Mouse (Mus musculus) stomach, embryonic 15.5 days (tissue): ENCODE measurements around the gene Hdac11. TPM values are rescaled to one million over a fixed set of nuclear protein-coding genes. Genes with fewer than 3 reads are reported as not detected.

Source experiments
- ATAC-seq: fragments of 200-750 bp; cut with Nextera tagmentation; 2 replicates; pipeline ENCODE4 v1.8.0; 2017; ENCODE audit warnings: low read depth, moderate number of reproducible peaks, moderate TSS enrichment; ENCODE audit not compliant: insufficient read depth, low FRiP score
- H3K27ac ChIP-seq: fragments of 300-500 bp; sonication (generic); 2 replicates; pipeline ENCODE4 v1.5.1; 2015; ENCODE audit warnings: mild to moderate bottlenecking, inconsistent platforms
- H3K27me3 ChIP-seq: fragments of 300-500 bp; sonication (generic); replicated peaks from 2 replicates; pipeline ENCODE4 v1.6.1; 2015; ENCODE audit warnings: inconsistent platforms
- H3K36me3 ChIP-seq: fragments of 300-500 bp; sonication (generic); 2 replicates; pipeline ENCODE4 v1.6.1; 2015; ENCODE audit warnings: inconsistent platforms
- H3K4me1 ChIP-seq: fragments of 300-500 bp; sonication (generic); 2 replicates; pipeline ENCODE4 v1.6.1; 2015; ENCODE audit warnings: inconsistent platforms
- H3K4me2 ChIP-seq: fragments of 300-500 bp; sonication (generic); 2 replicates; pipeline ENCODE4 v1.6.1; 2015; ENCODE audit warnings: mild to moderate bottlenecking, inconsistent platforms
- H3K4me3 ChIP-seq: fragments of 300-500 bp; sonication (generic); replicated peaks from 2 replicates; pipeline ENCODE4 v1.5.1; 2015; ENCODE audit warnings: inconsistent platforms
- H3K9ac ChIP-seq: fragments of 300-500 bp; sonication (generic); 2 replicates; pipeline ENCODE4 v1.6.1; 2015; ENCODE audit warnings: inconsistent platforms
- H3K9me3 ChIP-seq: fragments of 300-500 bp; sonication (generic); 2 replicates; pipeline ENCODE4 v1.6.1; 2016; ENCODE audit warnings: inconsistent platforms
- WGBS: fragments of 180-500 bp; shearing (Covaris S2); methylation state at CpG from one replicate; pipeline ENCODE4 v1.1.7; 2015; 5-methylcytosine and 5-hydroxymethylcytosine counted together
- polyA plus RNA-seq: library from polyadenylated mRNA; unstranded; fragments of >200 nt; fragmentation: Nextera tagmentation; extraction: Ambion mirVana; gene quantifications from 2 replicates; pipeline ENCODE4 v1.2.1, GENCODE M21; 2015

The Hdac11 gene
- polyA plus RNA-seq, 1 experiment from 2014 or later, result 9.9 TPM

DNA sequence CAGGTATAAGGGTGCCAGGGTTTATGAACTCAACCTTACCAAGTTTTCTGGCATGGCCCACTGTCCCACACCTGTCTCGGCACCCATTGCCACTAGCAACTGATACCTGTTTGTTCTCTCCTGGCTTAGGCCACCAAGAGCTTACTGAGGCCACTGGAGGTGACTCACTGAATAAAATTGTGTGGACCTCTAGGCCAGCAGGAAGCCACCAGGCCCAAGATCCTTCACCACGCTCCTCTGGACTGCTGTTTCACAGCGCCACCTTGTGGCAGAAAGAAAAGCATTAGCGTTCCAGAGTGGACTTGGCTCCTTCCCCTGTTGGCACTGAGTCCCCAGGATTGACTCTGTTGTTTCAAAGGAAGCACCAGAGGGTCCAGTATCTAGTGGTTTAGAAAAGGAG lies 16.6 kb upstream of the Hdac11 start:
- Histone ChIP-seq H3K4me1 (no peaks in the 10 kb centered on the region), H3K9me3 (no peaks in the 10 kb centered on the region), H3K4me3 (no peak overlapping the region), H3K27ac (no peak overlapping the region), H3K4me2 (no peak overlapping the region), H3K36me3 (no peaks in the 10 kb centered on the region), H3K27me3 (no peaks in the 10 kb centered on the region), H3K9ac (no peak overlapping the region)
- ATAC-seq, result peak; percentile 50; the same call in 1 of the 2 replicates
- WGBS, result 26% methylated on average over 4 of the region's 4 CpGs

- Histone ChIP-seq H3K27me3 (no peaks in the 10 kb centered on the region), H3K9ac (no peak overlapping the region), H3K4me3 (no peak overlapping the region), H3K4me1 (no peaks in the 10 kb centered on the region), H3K27ac (no peak overlapping the region), H3K9me3 (no peaks in the 10 kb centered on the region), H3K4me2 (no peak overlapping the region), H3K36me3 (no peaks in the 10 kb centered on the region)
- WGBS, result 70% methylated on average over 3 of the region's 3 CpGs
- ATAC-seq, result no peak
Measured at GRCm38 (mm10) chr6:91145056-91145455, 11.4 kb upstream of the Hdac11 start.

DNA sequence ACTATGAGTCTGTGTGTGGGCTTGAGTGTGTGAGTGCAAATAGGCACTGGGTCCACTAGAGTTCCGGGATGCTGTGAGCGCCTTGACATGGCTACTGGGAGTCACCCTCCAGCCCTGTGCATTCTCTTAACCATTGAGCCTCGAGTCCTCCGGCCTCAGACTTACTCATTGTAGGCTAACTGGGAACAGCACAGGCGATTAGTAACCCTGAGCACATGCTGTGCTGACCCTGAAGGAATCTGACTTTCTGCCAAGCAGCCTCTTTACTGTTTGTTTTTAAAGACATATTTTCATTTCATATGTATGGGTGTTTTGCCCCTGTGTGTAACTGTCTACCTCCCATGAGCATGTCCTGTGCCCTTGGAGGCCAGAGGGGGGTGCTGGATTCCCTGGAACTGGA lies 10.9 kb upstream of the Hdac11 start:
- H3K9me3 ChIP-seq, result no peaks in the 10 kb centered on the region
- no peak overlapping the region for H3K4me2 ChIP-seq
- ATAC-seq, result no peak
- no peak overlapping the region for H3K9ac ChIP-seq
- no peak overlapping the region for H3K27ac ChIP-seq
- no peaks in the 10 kb centered on the region for H3K36me3 ChIP-seq
- no peaks in the 10 kb centered on the region for H3K4me1 ChIP-seq
- no peaks in the 10 kb centered on the region for H3K27me3 ChIP-seq
- no peak overlapping the region for H3K4me3 ChIP-seq
- 74% methylated on average over 5 of the region's 5 CpGs for WGBS

GRCm38 (mm10) chr6:91146443-91147151 lies 9.9 kb upstream of the Hdac11 start:
- no peak overlapping the region for H3K9ac ChIP-seq
- H3K4me1 ChIP-seq, result no peaks in the 10 kb centered on the region
- no peaks in the 10 kb centered on the region for H3K27me3 ChIP-seq
- ATAC-seq, result no peak
- H3K27ac ChIP-seq, result no peak overlapping the region
- no peaks in the 10 kb centered on the region for H3K36me3 ChIP-seq
- no peak overlapping the region for H3K4me2 ChIP-seq
- H3K4me3 ChIP-seq, result no peak overlapping the region
- no peaks in the 10 kb centered on the region for H3K9me3 ChIP-seq
- WGBS, result 47% methylated on average over 5 of the region's 5 CpGs

DNA sequence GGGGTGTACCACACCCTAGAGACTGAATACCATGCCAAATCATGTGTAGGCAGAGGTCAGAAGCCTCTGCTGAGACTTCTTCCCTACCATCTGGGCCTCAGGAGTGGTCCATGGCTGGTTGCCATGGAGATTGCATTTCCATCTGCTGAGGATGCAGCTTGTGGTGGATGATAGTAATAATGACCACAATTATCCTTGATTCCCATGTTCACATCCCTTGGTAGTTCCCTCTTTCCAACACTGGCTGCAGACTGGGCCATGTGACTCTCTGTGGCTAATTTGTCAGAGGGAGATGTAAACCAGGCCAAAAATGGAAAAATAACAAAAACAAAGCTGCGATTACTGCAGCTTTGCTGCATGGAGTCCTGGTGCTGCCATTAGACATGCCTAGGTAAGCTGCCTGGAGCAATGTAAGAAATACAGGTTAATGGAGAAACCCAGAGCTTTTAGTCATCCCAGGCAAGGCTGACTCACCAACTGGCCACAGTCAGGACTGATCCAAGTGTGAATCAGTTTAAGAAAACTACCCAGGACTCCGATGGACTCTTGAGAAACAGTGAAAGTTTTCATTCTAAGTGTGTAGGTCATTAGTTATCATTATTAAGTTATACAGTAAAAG lies 9.2 kb upstream of the Hdac11 start:
- Histone ChIP-seq H3K4me1 (no peaks in the 10 kb centered on the region), H3K27me3 (no peaks in the 10 kb centered on the region)
- ATAC-seq, result no peak

DNA sequence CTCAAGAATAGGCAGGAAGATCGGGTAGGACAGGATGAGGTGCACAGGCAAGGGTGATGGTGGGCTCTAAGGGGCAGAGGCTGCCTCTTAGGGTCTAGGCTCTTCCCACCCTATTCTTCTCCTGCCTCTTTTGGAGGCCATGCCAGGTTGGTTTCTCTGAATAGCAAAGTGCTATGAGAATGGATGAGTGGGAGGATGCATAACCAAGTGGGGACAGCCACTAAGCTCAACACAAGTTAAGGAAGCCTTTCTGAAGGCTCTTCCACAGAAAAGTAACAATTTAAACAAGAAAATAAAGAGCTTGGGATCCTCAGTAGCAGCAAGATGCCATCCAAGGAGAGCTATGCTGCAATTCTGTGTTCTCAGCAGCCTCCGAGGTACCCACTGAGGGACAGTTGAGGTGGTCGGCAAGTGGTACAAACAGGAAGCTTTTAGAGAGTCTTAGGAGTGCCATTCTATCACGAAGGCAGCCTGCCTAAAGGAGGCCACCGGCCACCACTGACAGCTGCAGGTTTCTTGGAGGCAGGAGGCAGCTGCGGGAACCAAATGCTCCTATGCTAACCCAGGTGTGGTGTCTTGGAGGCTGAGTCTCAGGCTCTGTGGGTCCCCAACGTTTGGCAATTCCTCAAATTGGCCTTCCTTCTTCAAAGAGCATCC lies 3.4 kb upstream of the Hdac11 start:
- WGBS, result 35% methylated on average over 7 of the region's 7 CpGs
- Histone ChIP-seq H3K36me3 (no peaks in the 10 kb centered on the region), H3K27me3 (no peaks in the 10 kb centered on the region), H3K27ac (no peak overlapping the region), H3K9me3 (no peaks in the 10 kb centered on the region), H3K4me2 (no peak overlapping the region), H3K4me3 (0 out of 2 replicates have a peak overlapping the region, but pooled peaks have one; percentile 23), H3K4me1 (peaks cover 19% of the 10 kb centered on the region), H3K9ac (no peak overlapping the region)
- no peak for ATAC-seq

More for the DNA sequence above, 9.2 kb upstream of the Hdac11 start:
- no peak overlapping the region for H3K4me2 ChIP-seq
- no peak overlapping the region for H3K27ac ChIP-seq
- H3K4me3 ChIP-seq, result no peak overlapping the region
- no peak overlapping the region for H3K9ac ChIP-seq
- no peaks in the 10 kb centered on the region for H3K36me3 ChIP-seq
- 76% methylated on average over 2 of the region's 2 CpGs for WGBS
- no peaks in the 10 kb centered on the region for H3K9me3 ChIP-seq

GRCm38 (mm10) chr6:91153549-91154064 lies 2.9 kb upstream of the Hdac11 start:
- Histone ChIP-seq H3K27me3 (no peaks in the 10 kb centered on the region), H3K9me3 (no peaks in the 10 kb centered on the region), H3K9ac (no peak overlapping the region), H3K36me3 (no peaks in the 10 kb centered on the region), H3K4me3 (peak overlapping the region; percentile 23; the same call in 1 of the 2 replicates), H3K27ac (no peak overlapping the region), H3K4me1 (peaks cover 19% of the 10 kb centered on the region), H3K4me2 (peak overlapping the region; percentile 47)
- ATAC-seq, result no peak
- 5% methylated on average over 10 of the region's 10 CpGs for WGBS

DNA sequence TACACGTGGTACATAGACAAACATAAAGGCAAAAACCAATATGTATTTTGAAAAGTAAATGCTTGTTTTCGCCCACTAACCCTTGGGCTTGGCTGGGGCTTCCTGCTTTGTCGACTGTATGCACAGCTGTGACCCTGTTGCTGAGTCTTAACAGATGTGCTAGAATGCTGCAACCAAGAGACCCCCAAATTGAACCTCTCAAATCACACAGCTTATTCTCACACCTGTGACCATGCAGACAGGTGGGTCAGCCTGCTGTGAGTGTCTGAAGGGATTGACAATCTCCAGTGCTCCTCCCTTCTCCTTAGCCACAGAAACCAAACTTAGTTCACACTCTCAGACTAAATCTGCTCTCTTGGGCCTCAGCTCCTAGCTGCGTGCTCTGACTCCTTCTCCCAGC lies 1.8 kb upstream of the Hdac11 start:
- no peak overlapping the region for H3K27ac ChIP-seq
- H3K27me3 ChIP-seq, result no peaks in the 10 kb centered on the region
- no peaks in the 10 kb centered on the region for H3K9me3 ChIP-seq
- no peak for ATAC-seq
- H3K4me2 ChIP-seq, result no peak overlapping the region
- 41% methylated on average over 4 of the region's 4 CpGs for WGBS
- 0 out of 2 replicates have a peak, but pooled peaks cover 2% of the 10 kb centered on the region for H3K36me3 ChIP-seq
- H3K9ac ChIP-seq, result no peak overlapping the region
- no peak overlapping the region for H3K4me3 ChIP-seq
- peaks cover 19% of the 10 kb centered on the region for H3K4me1 ChIP-seq

DNA sequence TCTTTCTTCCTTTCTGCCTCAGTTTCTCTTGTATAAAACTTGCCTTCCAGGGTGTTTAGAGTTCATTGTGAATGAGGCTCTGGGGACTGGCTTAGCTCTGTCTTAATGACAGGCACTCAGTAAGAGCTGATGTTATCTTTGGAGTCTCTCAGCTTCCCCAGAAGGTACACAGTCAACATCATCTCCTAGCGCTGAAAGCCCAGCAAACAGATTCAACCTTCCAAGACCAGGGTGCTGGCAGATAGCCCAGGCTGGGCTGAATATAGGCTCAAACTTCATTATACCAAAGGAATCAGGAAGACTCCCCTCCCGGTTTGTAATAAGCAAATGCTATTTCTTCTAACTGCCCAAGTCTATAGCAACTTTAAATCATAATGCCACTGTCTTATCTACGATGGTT lies 1.2 kb upstream of the Hdac11 start:
- Histone ChIP-seq H3K36me3 (0 out of 2 replicates have a peak, but pooled peaks cover 2% of the 10 kb centered on the region), H3K27ac (no peak overlapping the region), H3K27me3 (no peaks in the 10 kb centered on the region), H3K9ac (no peak overlapping the region), H3K4me1 (peaks cover 19% of the 10 kb centered on the region), H3K4me2 (no peak overlapping the region), H3K4me3 (no peak overlapping the region), H3K9me3 (no peaks in the 10 kb centered on the region)
- ATAC-seq, result no peak
- 61% methylated on average over 3 of the region's 3 CpGs for WGBS

GRCm38 (mm10) chr6:91156062-91156461 lies 403 bp upstream of the Hdac11 start:
- 19% methylated on average over 4 of the region's 4 CpGs for WGBS
- Histone ChIP-seq H3K4me2 (peak overlapping the region; percentile 83), H3K36me3 (0 out of 2 replicates have a peak, but pooled peaks cover 2% of the 10 kb centered on the region), H3K9me3 (no peaks in the 10 kb centered on the region), H3K27me3 (no peaks in the 10 kb centered on the region), H3K27ac (no peak overlapping the region), H3K4me1 (peaks cover 21% of the 10 kb centered on the region), H3K9ac (no peak overlapping the region), H3K4me3 (peak overlapping the region; percentile 58)
- no peak; the same call in 1 of the 2 replicates for ATAC-seq

DNA sequence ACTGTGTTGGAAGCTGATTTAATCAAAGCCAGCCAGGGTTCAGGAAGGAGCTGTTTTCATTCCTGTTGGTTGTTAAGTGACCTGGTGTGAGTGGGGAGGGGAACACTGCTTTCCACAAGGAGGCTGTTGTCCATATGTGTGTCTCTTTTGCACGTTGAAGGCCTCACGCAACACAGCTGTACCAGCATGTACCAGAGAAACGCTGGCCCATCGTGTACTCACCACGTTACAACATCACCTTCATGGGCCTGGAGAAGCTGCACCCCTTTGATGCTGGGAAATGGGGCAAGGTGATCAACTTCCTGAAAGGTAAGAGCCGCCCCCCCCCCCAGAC lies 739 bp downstream of the Hdac11 start:
- ATAC-seq, result no peak
- peak overlapping the region; percentile 58 for H3K4me3 ChIP-seq
- H3K9me3 ChIP-seq, result no peaks in the 10 kb centered on the region
- peaks cover 21% of the 10 kb centered on the region for H3K4me1 ChIP-seq
- peak overlapping the region; percentile 83 for H3K4me2 ChIP-seq
- peak overlapping the region; percentile 49 for H3K9ac ChIP-seq
- H3K36me3 ChIP-seq, result 0 out of 2 replicates have a peak, but pooled peaks cover 2% of the 10 kb centered on the region
- H3K27ac ChIP-seq, result peak overlapping the region; percentile 55
- no peaks in the 10 kb centered on the region for H3K27me3 ChIP-seq
- WGBS, result 33% methylated on average over 6 of the region's 6 CpGs

GRCm38 (mm10) chr6:91159047-91159446 lies 2.6 kb downstream of the Hdac11 start:
- no peaks in the 10 kb centered on the region for H3K9me3 ChIP-seq
- 74% methylated on average over 9 of the region's 9 CpGs for WGBS
- peaks cover 14% of the 10 kb centered on the region for H3K4me1 ChIP-seq
- 0 out of 2 replicates have a peak overlapping the region, but pooled peaks have one; percentile 11 for H3K27ac ChIP-seq
- H3K9ac ChIP-seq, result no peak overlapping the region
- H3K36me3 ChIP-seq, result 0 out of 2 replicates have a peak, but pooled peaks cover 2% of the 10 kb centered on the region
- no peak overlapping the region for H3K4me3 ChIP-seq
- H3K4me2 ChIP-seq, result peak overlapping the region; percentile 24; the same call in 1 of the 2 replicates
- ATAC-seq, result no peak
- no peaks in the 10 kb centered on the region for H3K27me3 ChIP-seq
